21 mouse cellular contexts compared by ENCODE assay signal in genomic region chr8:24261359-24261758, GRCm38 (mm10).
DNase-seq lines count a peak whose midpoint lies in the region; ATAC-seq and TF ChIP-seq lines count a peak whose summit lies in the region.
"Had no signal": no experiment of that assay in that cellular context is flagged by ENCODE, and none has a peak within 500 bp of the region (broad histone marks: within the 10 kb centered on the region; RNA-seq: fewer than 3 reads in every experiment).

No protein-coding gene starts in this region.

- H3K27ac ChIP-seq in intestine, embryonic 15.5 days, result no peak overlapping the region
- no peak overlapping the region for H3K27ac ChIP-seq in intestine, postnatal 0 days (ENCODE audit: low read depth, low read length)
- no peak overlapping the region for H3K27ac ChIP-seq in intestine, embryonic 16.5 days (ENCODE audit: low read length)
- no peak overlapping the region for H3K27ac ChIP-seq in limb, embryonic 10.5 days

- no peak for TF ChIP-seq CTCF in intestine, postnatal 0 days (IDR thresholded peaks at IDR 0.05; ENCODE audit: low read depth)

- peak; percentile 74 for ATAC-seq in intestine, embryonic 15.5 days
- ATAC-seq in intestine, postnatal 0 days, result no peak
- peak; percentile 85 for ATAC-seq in intestine, embryonic 16.5 days
- ATAC-seq: activated CD4-positive, CD25-positive, alpha-beta regulatory T cell, adult 4 months; CD4-positive, CD25-positive, alpha-beta regulatory T cell, adult 4 months; Patski had no signal

- DNase-seq in large intestine, adult 2 months (ENCODE audit: low read depth, low spot score), result peak; percentile 16
- DNase-seq in limb, embryonic 10.5 days (ENCODE audit: low spot score), result no peak
- no peak for DNase-seq in cerebellum, postnatal 4 days (ENCODE audit: low spot score in 2 of 2)
- DNase-seq: adrenal gland, adult 2 months; adrenal gland, adult 8-10 months; adrenal gland, postnatal 10 days; adrenal gland, postnatal 14 days; adrenal gland, postnatal 25 days; adrenal gland, postnatal 36 days; B cell, adult 2 months; cerebellum, adult 11 months; cerebellum, adult 11-12 months; cerebellum, adult 18-20 months had no signal

- no peaks in the 10 kb centered on the region for H3K36me3 ChIP-seq in intestine, embryonic 15.5 days
- H3K36me3 ChIP-seq in intestine, postnatal 0 days (ENCODE audit: control insufficient read depth, insufficient read depth), result no peaks in the 10 kb centered on the region
- no peaks in the 10 kb centered on the region for H3K36me3 ChIP-seq in intestine, embryonic 16.5 days (ENCODE audit: control insufficient read depth, insufficient read depth, low read length)
- H3K36me3 ChIP-seq in limb, embryonic 10.5 days, result no peaks in the 10 kb centered on the region
- H3K36me3 ChIP-seq: G1E had no signal

- no peaks in the 10 kb centered on the region for H3K4me1 ChIP-seq in intestine, embryonic 15.5 days (replicated peaks)
- no peaks in the 10 kb centered on the region for H3K4me1 ChIP-seq in intestine, postnatal 0 days (replicated peaks; ENCODE audit: control insufficient read depth, insufficient read depth, low read length)
- H3K4me1 ChIP-seq in intestine, embryonic 16.5 days (ENCODE audit: control insufficient read depth, insufficient read depth, low read length), result no peaks in the 10 kb centered on the region
- no peaks in the 10 kb centered on the region for H3K4me1 ChIP-seq in limb, embryonic 10.5 days

- no peak overlapping the region for H3K4me3 ChIP-seq in intestine, embryonic 15.5 days (replicated peaks)
- H3K4me3 ChIP-seq in intestine, postnatal 0 days (ENCODE audit: low read depth, low read length), result no peak overlapping the region
- H3K4me3 ChIP-seq in intestine, embryonic 16.5 days (ENCODE audit: low read length), result no peak overlapping the region
- no peak overlapping the region for H3K4me3 ChIP-seq in limb, embryonic 10.5 days

- H3K9me3 ChIP-seq in intestine, embryonic 15.5 days, result no peaks in the 10 kb centered on the region
- H3K9me3 ChIP-seq in intestine, postnatal 0 days (ENCODE audit: control insufficient read depth), result no peaks in the 10 kb centered on the region
- no peaks in the 10 kb centered on the region for H3K9me3 ChIP-seq in intestine, embryonic 16.5 days (ENCODE audit: control insufficient read depth, low read length)
- H3K9me3 ChIP-seq in limb, embryonic 10.5 days (replicated peaks), result no peaks in the 10 kb centered on the region

- H3K9ac ChIP-seq in intestine, embryonic 15.5 days, result no peak overlapping the region
- no peak overlapping the region for H3K9ac ChIP-seq in intestine, postnatal 0 days (ENCODE audit: low read depth, low read length)
- H3K9ac ChIP-seq in intestine, embryonic 16.5 days (ENCODE audit: low read depth, low read length), result no peak overlapping the region

- no peak overlapping the region for H3K4me2 ChIP-seq in intestine, embryonic 15.5 days (replicated peaks)
- H3K4me2 ChIP-seq in intestine, postnatal 0 days (replicated peaks; ENCODE audit: low read depth), result no peak overlapping the region
- H3K4me2 ChIP-seq in intestine, embryonic 16.5 days (ENCODE audit: low read depth, low read length), result no peak overlapping the region

- no peaks in the 10 kb centered on the region for H3K27me3 ChIP-seq in intestine, embryonic 15.5 days (replicated peaks)
- H3K27me3 ChIP-seq in intestine, postnatal 0 days (replicated peaks; ENCODE audit: control insufficient read depth, insufficient read depth, low read length), result no peaks in the 10 kb centered on the region
- no peaks in the 10 kb centered on the region for H3K27me3 ChIP-seq in intestine, embryonic 16.5 days (replicated peaks; ENCODE audit: control insufficient read depth, insufficient read depth, low read length)
- no peaks in the 10 kb centered on the region for H3K27me3 ChIP-seq in limb, embryonic 10.5 days (ENCODE audit: low read depth, poor library complexity, severe bottlenecking)
- H3K27me3 ChIP-seq: CH12.LX, Patski had no signal
